Mouse (Mus musculus) limb, embryonic 13.5 days (tissue): ENCODE measurements around the gene Erlin1. TPM values are rescaled to one million over a fixed set of nuclear protein-coding genes. Genes with fewer than 3 reads are reported as not detected.

Experiments
- ATAC-seq: fragments of 200-750 bp; cut with Nextera tagmentation; 2 replicates; pipeline ENCODE4 v1.8.0; 2017; ENCODE audit warnings: low read depth, moderate number of reproducible peaks, moderate TSS enrichment; ENCODE audit not compliant: low FRiP score
- H3K27ac ChIP-seq: fragments of 300-500 bp; sonication (generic); 2 replicates; pipeline ENCODE4 v1.5.1; 2015; ENCODE audit warnings: inconsistent platforms, mild to moderate bottlenecking, moderate library complexity
- H3K27me3 ChIP-seq: fragments of 300-500 bp; sonication (generic); 2 replicates; pipeline ENCODE4 v1.6.1; 2015; ENCODE audit warnings: mild to moderate bottlenecking, inconsistent platforms
- H3K36me3 ChIP-seq: fragments of 300-500 bp; sonication (generic); 2 replicates; pipeline ENCODE4 v1.6.1; 2015; ENCODE audit warnings: inconsistent platforms, mild to moderate bottlenecking, moderate library complexity
- H3K4me1 ChIP-seq: fragments of 300-500 bp; sonication (generic); 2 replicates; pipeline ENCODE4 v1.6.1; 2015; ENCODE audit warnings: inconsistent platforms
- H3K4me2 ChIP-seq: fragments of 300-500 bp; sonication (generic); replicated peaks from 2 replicates; pipeline ENCODE4 v1.6.1; 2015; ENCODE audit warnings: inconsistent platforms, mild to moderate bottlenecking, moderate library complexity
- H3K4me3 ChIP-seq: fragments of 300-500 bp; sonication (generic); 2 replicates; pipeline ENCODE4 v1.5.1; 2015; ENCODE audit warnings: moderate library complexity, mild to moderate bottlenecking, inconsistent platforms
- H3K9ac ChIP-seq: fragments of 300-500 bp; sonication (generic); 2 replicates; pipeline ENCODE4 v1.6.1; 2015; ENCODE audit warnings: mild to moderate bottlenecking, inconsistent platforms
- H3K9me3 ChIP-seq: fragments of 300-500 bp; sonication (generic); 2 replicates; pipeline ENCODE4 v1.6.1; 2016; ENCODE audit warnings: inconsistent platforms
- WGBS: fragments of 180-500 bp; shearing (Covaris S2); methylation state at CpG from one replicate; pipeline ENCODE4 v1.1.7; 2015; 5-methylcytosine and 5-hydroxymethylcytosine counted together
- polyA plus RNA-seq: library from polyadenylated mRNA; unstranded; fragments of >200 nt; fragmentation: Nextera tagmentation; extraction: Ambion mirVana; gene quantifications from 2 replicates; pipeline ENCODE4 v1.2.1, GENCODE M21; 2015

Gene Erlin1
- polyA plus RNA-seq: 34.2 and 34.8 TPM in 2 replicates

DNA sequence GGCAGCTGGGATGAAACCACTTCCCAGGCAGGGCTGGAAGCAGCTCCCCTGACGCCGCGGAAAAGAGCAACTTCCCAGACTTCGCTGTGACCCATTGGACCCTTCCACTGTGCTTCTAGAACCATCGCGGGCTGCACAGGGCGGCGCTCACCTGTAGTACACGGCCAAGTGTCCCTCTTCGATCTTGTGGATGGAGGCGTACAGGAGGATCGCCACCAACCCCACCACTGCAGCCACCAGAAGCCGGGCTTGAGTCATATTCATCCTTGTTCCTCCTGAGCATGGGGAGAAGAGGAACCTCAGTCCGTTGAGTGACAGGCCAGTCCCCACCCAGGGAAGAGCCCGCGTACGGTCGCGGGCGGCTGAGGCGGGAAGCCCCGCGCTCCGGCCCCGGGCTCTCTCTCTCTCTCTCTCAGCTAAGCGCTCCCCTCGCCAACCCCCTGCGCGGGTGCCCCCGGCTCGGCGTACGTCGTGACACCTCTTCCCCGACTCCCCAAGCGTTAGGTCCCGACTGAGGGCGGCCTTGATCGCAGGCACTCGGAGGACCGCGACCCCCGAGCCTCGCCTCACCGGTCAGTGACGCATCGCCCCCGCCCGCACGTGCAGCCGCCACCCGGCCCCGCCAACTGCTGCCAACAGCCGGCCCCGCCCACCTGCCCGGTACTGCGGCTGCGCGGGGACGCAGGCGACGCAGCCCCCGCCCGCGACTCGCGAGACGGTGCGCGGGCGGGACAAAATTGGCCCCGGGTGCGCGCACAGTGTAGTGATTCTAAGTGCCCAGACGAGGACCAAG, at the start of gene Erlin1:
TSS of gene Erlin1 (minus strand) at position 665 of the 793 bp plus-strand sequence.
- peak within 1 kb of the TSS; percentile 48; the same call in 1 of the 2 replicates for H3K27ac ChIP-seq
- H3K36me3 ChIP-seq: peaks cover 8% of the 10 kb centered on the region
- H3K4me2 ChIP-seq: peak within 1 kb of the TSS; percentile 80
- peak within 1 kb of the TSS; percentile 86 for H3K9ac ChIP-seq
- peaks cover 32% of the 10 kb centered on the region for H3K4me1 ChIP-seq
- under 1% methylated on average over 75 of the region's 75 CpGs for WGBS
- H3K9me3 ChIP-seq: no peaks in the 10 kb centered on the region
- ATAC-seq: peak; percentile 92
- no peaks in the 10 kb centered on the region for H3K27me3 ChIP-seq
- H3K4me3 ChIP-seq: peak within 1 kb of the TSS; percentile 79

DNA sequence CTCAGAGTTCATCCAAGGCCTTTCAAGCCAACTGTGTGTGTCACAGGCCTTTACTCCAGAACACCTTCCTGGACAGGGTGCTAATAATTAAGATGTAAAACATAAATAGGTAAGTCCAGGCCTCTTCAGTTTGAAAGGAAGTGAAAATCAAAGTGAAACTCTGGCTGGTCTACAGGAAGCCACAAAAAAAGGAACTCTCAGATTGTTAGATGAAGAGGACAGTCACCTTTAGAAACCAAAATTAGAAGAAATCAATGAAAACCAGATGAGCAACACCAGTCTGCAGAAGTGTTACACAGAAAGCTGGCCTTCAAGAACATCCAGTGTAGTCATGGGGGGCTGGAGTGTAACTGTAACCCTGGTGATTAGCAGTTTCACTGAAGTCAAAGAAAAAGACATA, 48.2 kb upstream of the Erlin1 start:
- Histone ChIP-seq H3K27ac (no peak overlapping the region), H3K4me2 (no peak overlapping the region), H3K36me3 (peaks cover 81% of the 10 kb centered on the region), H3K9ac (no peak overlapping the region), H3K4me1 (no peaks in the 10 kb centered on the region), H3K9me3 (no peaks in the 10 kb centered on the region), H3K27me3 (no peaks in the 10 kb centered on the region), H3K4me3 (no peak overlapping the region)
- ATAC-seq: no peak

- Histone ChIP-seq H3K4me2 (no peak overlapping the region), H3K27ac (no peak overlapping the region), H3K9me3 (no peaks in the 10 kb centered on the region), H3K9ac (no peak overlapping the region), H3K36me3 (peaks cover 58% of the 10 kb centered on the region), H3K4me1 (peaks cover 5% of the 10 kb centered on the region), H3K27me3 (no peaks in the 10 kb centered on the region), H3K4me3 (no peak overlapping the region)
- no peak for ATAC-seq
- WGBS: 67% methylated on average over 7 of the region's 7 CpGs
Observed at GRCm38 (mm10) chr19:44111706-44112105, 42.1 kb upstream of the Erlin1 start.

DNA sequence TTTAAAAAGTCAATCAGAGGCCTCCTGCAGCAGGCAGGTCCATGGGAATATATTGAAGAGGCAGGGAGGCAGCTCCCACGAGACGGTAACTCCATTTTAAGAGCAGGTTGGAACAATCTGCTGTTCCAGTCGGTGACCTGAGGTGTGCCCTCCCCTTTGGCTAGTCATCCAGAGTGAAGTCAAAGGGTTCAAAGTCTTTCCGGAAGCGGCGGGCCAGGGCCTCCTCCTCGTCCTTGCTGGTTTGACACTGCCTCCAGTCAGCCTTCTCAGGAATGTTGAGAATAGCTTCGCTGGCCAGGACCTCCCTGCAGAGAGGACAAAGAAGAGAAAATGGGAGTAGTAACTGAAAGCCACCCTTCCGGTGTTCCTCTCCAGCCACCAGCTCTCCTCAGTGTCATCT, 40.8 kb upstream of the Erlin1 start:
- Histone ChIP-seq H3K9ac (no peak overlapping the region), H3K4me3 (no peak overlapping the region), H3K27me3 (no peaks in the 10 kb centered on the region), H3K27ac (no peak overlapping the region), H3K4me2 (no peak overlapping the region), H3K36me3 (peaks cover 51% of the 10 kb centered on the region), H3K4me1 (peaks cover 18% of the 10 kb centered on the region), H3K9me3 (no peaks in the 10 kb centered on the region)
- 86% methylated on average over 9 of the region's 9 CpGs for WGBS
- ATAC-seq: no peak

DNA sequence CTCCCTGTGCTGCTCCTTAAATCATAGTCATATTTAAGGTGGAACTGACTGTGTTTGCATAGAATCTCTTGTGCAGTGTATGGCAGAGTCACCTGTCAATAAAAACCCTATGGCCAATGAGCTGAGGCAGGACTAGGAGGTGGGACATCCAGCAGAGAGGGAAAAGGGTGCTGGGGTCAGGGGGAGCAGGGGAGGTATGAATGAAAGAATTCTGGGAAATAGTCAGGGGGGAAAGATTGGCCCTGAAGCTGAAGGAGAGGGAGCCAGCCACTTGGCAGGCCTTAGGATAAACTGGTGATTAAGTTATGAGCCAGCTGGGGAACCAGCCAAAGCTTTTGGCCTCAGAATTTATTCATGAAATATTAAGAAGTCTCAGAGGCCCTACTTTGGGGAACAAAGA, 39.4 kb upstream of the Erlin1 start:
- Histone ChIP-seq H3K36me3 (peaks cover 39% of the 10 kb centered on the region), H3K4me2 (no peak overlapping the region), H3K27ac (no peak overlapping the region), H3K4me1 (peaks cover 18% of the 10 kb centered on the region), H3K9me3 (no peaks in the 10 kb centered on the region), H3K4me3 (no peak overlapping the region), H3K9ac (no peak overlapping the region), H3K27me3 (no peaks in the 10 kb centered on the region)
- ATAC-seq: no peak

DNA sequence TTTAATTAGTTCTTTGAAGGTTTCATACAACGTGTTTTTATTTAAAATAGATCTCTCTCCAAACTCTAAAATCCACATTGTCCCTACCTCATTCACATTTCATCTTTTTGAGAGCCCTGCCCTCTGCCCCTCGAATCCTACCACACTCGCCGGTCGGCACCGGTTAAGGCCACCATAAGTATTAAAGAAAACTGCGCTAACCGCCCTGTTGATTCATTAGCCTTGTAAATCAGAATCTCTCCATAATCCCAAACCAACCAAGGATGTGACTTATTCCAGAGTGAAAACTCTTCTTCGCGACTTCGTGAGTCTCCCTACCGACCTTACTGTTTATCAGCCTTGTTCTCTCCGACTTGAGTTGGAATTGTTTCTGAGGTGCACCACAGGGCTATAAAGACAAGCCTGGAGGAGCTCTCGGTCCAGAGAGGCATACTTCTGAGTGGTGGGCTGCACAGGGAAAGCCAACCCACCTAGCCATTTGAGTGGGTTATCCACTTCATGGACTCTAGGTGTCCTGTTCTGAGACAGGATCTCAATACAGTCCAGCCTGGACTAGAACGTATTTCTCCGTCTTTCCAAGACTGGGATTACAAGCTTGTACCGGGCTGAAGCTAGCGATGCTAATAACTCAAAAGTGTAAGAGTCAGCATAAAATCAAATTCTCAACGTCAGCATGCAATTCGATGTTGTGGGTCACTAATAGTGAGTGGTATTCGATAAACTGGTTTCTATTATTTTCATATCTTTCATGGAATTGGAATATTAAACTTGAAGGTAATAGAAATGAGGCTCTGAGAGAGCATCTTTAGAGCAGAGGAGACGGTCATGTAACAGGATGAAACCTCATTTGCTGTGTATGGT, 38.3 kb upstream of the Erlin1 start:
- Histone ChIP-seq H3K36me3 (peaks cover 30% of the 10 kb centered on the region), H3K27ac (0 out of 2 replicates have a peak overlapping the region, but pooled peaks have one; percentile 8), H3K9ac (peak overlapping the region; percentile 96), H3K27me3 (no peaks in the 10 kb centered on the region), H3K4me1 (peaks cover 18% of the 10 kb centered on the region), H3K4me3 (peak overlapping the region; percentile 91), H3K9me3 (no peaks in the 10 kb centered on the region), H3K4me2 (peak overlapping the region; percentile 94)
- 28% methylated on average over 22 of the region's 22 CpGs for WGBS
- peak; percentile 25; the same call in 1 of the 2 replicates for ATAC-seq

- Histone ChIP-seq H3K27ac (0 out of 2 replicates have a peak within 1 kb of the TSS, but pooled peaks have one; percentile 28), H3K4me1 (peaks cover 18% of the 10 kb centered on the region), H3K36me3 (peaks cover 27% of the 10 kb centered on the region), H3K9ac (peak within 1 kb of the TSS; percentile 96), H3K27me3 (no peaks in the 10 kb centered on the region), H3K9me3 (no peaks in the 10 kb centered on the region), H3K4me3 (peak within 1 kb of the TSS; percentile 91), H3K4me2 (peak within 1 kb of the TSS; percentile 94)
- peak; percentile 98 for ATAC-seq
- WGBS: under 1% methylated on average over 66 of the region's 67 CpGs
Observed at GRCm38 (mm10) chr19:44106831-44107660, 37.5 kb upstream of the Erlin1 start, which contains the start of gene Chuk. Chuk (minus strand) TSS chr19:44107480.

GRCm38 (mm10) chr19:44104393-44104792, 34.8 kb upstream of the Erlin1 start:
- Histone ChIP-seq H3K36me3 (peaks cover 19% of the 10 kb centered on the region), H3K27ac (no peak overlapping the region), H3K9me3 (no peaks in the 10 kb centered on the region), H3K4me3 (no peak overlapping the region), H3K27me3 (no peaks in the 10 kb centered on the region), H3K4me2 (no peak overlapping the region), H3K4me1 (peaks cover 18% of the 10 kb centered on the region), H3K9ac (no peak overlapping the region)
- ATAC-seq: no peak
- 92% methylated on average over 1 of the region's 1 CpGs for WGBS

- Histone ChIP-seq H3K9ac (no peak overlapping the region), H3K9me3 (no peaks in the 10 kb centered on the region), H3K27ac (no peak overlapping the region), H3K4me2 (no peak overlapping the region), H3K4me3 (no peak overlapping the region), H3K4me1 (peaks cover 17% of the 10 kb centered on the region), H3K27me3 (no peaks in the 10 kb centered on the region), H3K36me3 (peaks cover 26% of the 10 kb centered on the region)
- WGBS: 89% methylated on average over 3 of the region's 3 CpGs
- ATAC-seq: no peak
Observed at GRCm38 (mm10) chr19:44103001-44103400, 33.4 kb upstream of the Erlin1 start.

- ATAC-seq: no peak
- H3K27me3 ChIP-seq: no peaks in the 10 kb centered on the region
Observed at GRCm38 (mm10) chr19:44100840-44101239, 31.3 kb upstream of the Erlin1 start.

DNA sequence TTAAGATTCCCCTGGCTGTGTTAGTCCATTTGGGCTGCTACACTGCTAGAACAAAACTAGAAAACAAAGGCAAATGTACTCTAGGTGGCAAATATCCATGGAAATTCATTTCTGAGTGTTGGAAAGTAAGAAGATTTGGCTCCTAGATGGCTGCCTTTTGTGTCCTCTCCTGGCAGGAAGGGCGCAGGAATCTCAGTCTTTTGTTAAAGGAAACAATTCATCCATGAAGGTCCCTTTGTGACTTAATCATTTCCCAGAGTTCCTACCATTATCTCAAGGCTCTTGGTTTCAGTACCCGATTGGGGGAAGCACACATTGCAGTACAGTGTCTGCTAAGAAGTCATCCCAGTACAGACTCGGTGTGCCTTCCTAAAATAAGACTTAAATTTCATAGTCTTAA, 16.7 kb upstream of the Erlin1 start:
- no peak overlapping the region for H3K9ac ChIP-seq
- no peak overlapping the region for H3K27ac ChIP-seq
- H3K4me1 ChIP-seq: no peaks in the 10 kb centered on the region
- H3K9me3 ChIP-seq: no peaks in the 10 kb centered on the region
- ATAC-seq: no peak
- WGBS: 94% methylated on average over 3 of the region's 3 CpGs
- peaks cover 61% of the 10 kb centered on the region for H3K36me3 ChIP-seq
- H3K4me2 ChIP-seq: no peak overlapping the region
- no peaks in the 10 kb centered on the region for H3K27me3 ChIP-seq
- no peak overlapping the region for H3K4me3 ChIP-seq

More at GRCm38 (mm10) chr19:44100840-44101239, 31.3 kb upstream of the Erlin1 start:
- Histone ChIP-seq H3K9ac (no peak overlapping the region), H3K9me3 (no peaks in the 10 kb centered on the region), H3K4me3 (no peak overlapping the region), H3K4me2 (no peak overlapping the region), H3K27ac (no peak overlapping the region), H3K36me3 (peaks cover 46% of the 10 kb centered on the region), H3K4me1 (peaks cover 5% of the 10 kb centered on the region)
